Mouse (Mus musculus) kidney, embryonic 16.5 days (tissue): ENCODE measurements at regions not wholly inside any gene's neighbourhood (a gene's known extent, or its start where the extent isn't known, plus 50 kb on each side); places are given as distances from the start of the nearest gene placed in this dataset.

Experiments
- ATAC-seq: fragments of 200-750 bp; cut with Nextera tagmentation; 2 replicates; pipeline ENCODE4 v1.8.0; 2017; ENCODE audit warnings: moderate TSS enrichment; ENCODE audit not compliant: low FRiP score, low TSS enrichment
- H3K27ac ChIP-seq: fragments of 300-500 bp; sonication (generic); 2 replicates; pipeline ENCODE4 v1.5.1; 2014; ENCODE audit warnings: low read length
- H3K27me3 ChIP-seq: fragments of 300-500 bp; sonication (generic); 2 replicates; pipeline ENCODE4 v1.6.1; 2014; ENCODE audit warnings: low read length, control low read depth, mixed read lengths; ENCODE audit not compliant: insufficient read depth
- H3K36me3 ChIP-seq: fragments of 300-500 bp; sonication (generic); 2 replicates; pipeline ENCODE4 v1.6.1; 2014; ENCODE audit warnings: low read length, control low read depth, mixed read lengths; ENCODE audit not compliant: insufficient read depth
- H3K4me1 ChIP-seq: fragments of 300-500 bp; sonication (generic); 2 replicates; pipeline ENCODE4 v1.6.1; 2014; ENCODE audit warnings: low read length, control low read depth, mixed read lengths; ENCODE audit not compliant: insufficient read depth
- H3K4me2 ChIP-seq: fragments of 300-500 bp; sonication (generic); replicated peaks from 2 replicates; pipeline ENCODE4 v1.6.1; 2014; ENCODE audit warnings: low read depth, low read length
- H3K4me3 ChIP-seq: fragments of 300-500 bp; sonication (generic); 2 replicates; pipeline ENCODE4 v1.5.1; 2014; ENCODE audit warnings: mild to moderate bottlenecking, low read length
- H3K9ac ChIP-seq: fragments of 300-500 bp; sonication (generic); replicated peaks from 2 replicates; pipeline ENCODE4 v1.6.1; 2014; ENCODE audit warnings: low read length
- H3K9me3 ChIP-seq: fragments of 300-500 bp; sonication (generic); 2 replicates; pipeline ENCODE4 v1.6.1; 2016; ENCODE audit warnings: low read length, control low read depth
- WGBS: fragments of 180-500 bp; shearing (Covaris S2); extraction: QIAGEN DNeasy Blood & Tissue Kit; methylation state at CpG from one replicate; pipeline ENCODE4 v1.1.7; 2014; 5-methylcytosine and 5-hydroxymethylcytosine counted together

DNA sequence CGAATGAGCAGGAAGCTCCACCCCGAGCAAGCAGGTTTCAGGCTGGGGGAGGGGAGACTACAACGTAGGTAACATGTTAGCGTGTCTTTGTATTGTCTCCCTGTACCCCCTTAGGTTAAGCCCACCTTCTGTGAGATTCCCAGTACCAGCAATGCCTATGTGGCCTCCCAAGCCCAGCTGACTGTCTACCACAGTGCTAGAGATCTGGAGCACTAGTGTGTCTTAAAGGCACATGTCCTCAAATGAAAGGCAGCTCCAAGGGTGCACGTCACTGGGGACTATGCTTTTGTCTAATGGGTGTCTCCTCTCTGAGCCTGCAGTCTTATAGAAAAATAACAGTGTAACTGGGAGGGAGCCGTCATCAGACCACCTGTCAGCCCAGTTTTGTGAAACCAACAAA is 65.9 kb upstream of the Ttc29 start:
- H3K27ac ChIP-seq, result no peak overlapping the region
- no peak overlapping the region for H3K9ac ChIP-seq
- no peaks in the 10 kb centered on the region for H3K4me1 ChIP-seq
- H3K27me3 ChIP-seq, result no peaks in the 10 kb centered on the region
- no peak overlapping the region for H3K4me3 ChIP-seq
- ATAC-seq, result no peak
- H3K9me3 ChIP-seq, result no peaks in the 10 kb centered on the region
- 85% methylated on average over 6 of the region's 6 CpGs for WGBS
- H3K4me2 ChIP-seq, result no peak overlapping the region
- no peaks in the 10 kb centered on the region for H3K36me3 ChIP-seq

- Histone ChIP-seq H3K27ac (no peak overlapping the region), H3K4me3 (no peak overlapping the region), H3K4me2 (no peak overlapping the region), H3K9ac (no peak overlapping the region), H3K36me3 (no peaks in the 10 kb centered on the region), H3K27me3 (no peaks in the 10 kb centered on the region), H3K9me3 (no peaks in the 10 kb centered on the region), H3K4me1 (no peaks in the 10 kb centered on the region)
- WGBS, result 77% methylated on average over 2 of the region's 2 CpGs
- ATAC-seq, result no peak
Measured at GRCm38 (mm10) chr8:78148006-78148405, 65.1 kb upstream of the Ttc29 start.

DNA sequence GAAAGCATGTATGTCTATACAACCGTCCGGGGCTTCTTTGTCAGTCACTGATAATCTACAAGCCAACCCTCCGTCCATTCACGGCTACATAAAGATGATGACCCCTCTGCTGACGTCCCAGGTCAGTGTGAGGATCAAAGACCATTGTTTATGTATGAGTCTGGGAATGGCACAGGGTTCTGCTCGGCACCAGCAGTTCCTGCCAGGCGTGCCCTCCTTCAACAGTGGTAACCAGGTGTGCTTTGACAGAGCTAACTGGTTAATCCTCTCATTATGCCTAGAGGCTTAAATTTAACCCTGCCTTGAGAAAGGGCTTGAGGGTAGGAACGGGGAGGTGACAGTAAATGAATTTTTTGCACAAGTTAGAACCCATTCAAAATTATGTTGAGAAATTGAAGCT is 58.2 kb upstream of the Ttc29 start:
- Histone ChIP-seq H3K9ac (no peak overlapping the region), H3K9me3 (no peaks in the 10 kb centered on the region), H3K27ac (no peak overlapping the region), H3K4me3 (no peak overlapping the region), H3K4me2 (no peak overlapping the region), H3K36me3 (no peaks in the 10 kb centered on the region), H3K27me3 (no peaks in the 10 kb centered on the region), H3K4me1 (no peaks in the 10 kb centered on the region)
- WGBS, result 50% methylated on average over 8 of the region's 8 CpGs
- ATAC-seq, result no peak

DNA sequence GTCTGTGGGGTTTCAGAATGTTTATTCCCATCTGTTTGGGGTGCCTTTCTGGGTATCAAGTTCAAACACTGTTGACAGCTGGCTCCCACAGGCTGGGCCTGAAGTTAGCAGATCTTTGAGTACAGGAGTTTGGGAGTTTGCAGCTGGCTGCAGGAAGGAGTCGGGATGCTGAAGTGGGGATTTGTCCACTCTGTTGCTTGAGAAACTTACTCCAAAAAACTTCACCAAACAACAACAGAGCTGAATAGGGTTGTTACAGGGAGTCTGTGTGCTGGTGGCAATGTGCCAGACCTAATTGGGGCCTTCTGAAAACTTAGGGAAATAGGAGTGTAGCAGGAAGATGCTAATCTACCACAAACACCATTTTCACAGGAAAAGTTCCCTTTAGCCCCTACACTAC is 51.1 kb upstream of the Ttc29 start:
- Histone ChIP-seq H3K9ac (no peak overlapping the region), H3K27ac (no peak overlapping the region), H3K4me1 (0 out of 2 replicates have a peak, but pooled peaks cover 2% of the 10 kb centered on the region), H3K9me3 (no peaks in the 10 kb centered on the region), H3K27me3 (no peaks in the 10 kb centered on the region), H3K36me3 (no peaks in the 10 kb centered on the region), H3K4me2 (no peak overlapping the region), H3K4me3 (no peak overlapping the region)
- ATAC-seq, result no peak
- WGBS, result 57% methylated on average over 1 of the region's 1 CpGs

DNA sequence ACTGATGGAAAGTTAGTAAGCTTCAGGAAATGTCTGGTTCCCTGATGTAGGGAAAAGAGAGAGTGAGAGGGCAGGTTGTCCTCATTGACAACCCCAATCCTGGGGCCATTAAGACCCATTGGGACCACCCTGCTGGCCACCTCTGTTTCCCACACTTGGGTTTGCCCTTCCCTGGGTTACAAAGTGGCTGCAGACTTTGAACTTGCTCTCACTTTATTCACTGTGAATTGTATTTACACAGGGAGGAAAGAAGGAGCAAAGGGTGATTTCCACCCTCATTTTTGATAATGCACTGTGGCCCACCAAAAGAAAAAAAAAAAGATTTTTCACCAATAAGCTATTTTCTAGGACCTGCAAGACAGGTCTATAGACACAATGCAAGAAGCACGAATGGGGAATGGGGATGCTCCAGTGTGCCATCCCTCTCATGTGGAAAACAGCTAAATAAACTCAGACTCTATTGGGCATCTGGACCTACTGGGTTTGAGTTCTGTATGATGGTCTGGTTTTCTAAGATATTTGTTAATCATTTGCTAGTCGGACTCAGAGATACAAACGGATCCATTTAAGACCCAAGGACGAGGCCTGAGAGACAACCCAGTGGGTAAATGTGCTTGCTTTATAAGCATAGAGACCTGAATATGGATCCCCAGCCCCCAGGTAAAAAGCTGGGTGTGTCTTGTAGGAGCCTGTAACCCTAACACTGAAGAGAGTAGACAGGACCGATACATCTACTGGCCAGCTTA is 50.2 kb upstream of the Ttc29 start:
- no peaks in the 10 kb centered on the region for H3K27me3 ChIP-seq
- no peak overlapping the region for H3K9ac ChIP-seq
- no peak for ATAC-seq
- H3K27ac ChIP-seq, result no peak overlapping the region
- H3K4me1 ChIP-seq, result 0 out of 2 replicates have a peak, but pooled peaks cover 2% of the 10 kb centered on the region
- no peak overlapping the region for H3K4me3 ChIP-seq
- no peak overlapping the region for H3K4me2 ChIP-seq
- H3K36me3 ChIP-seq, result no peaks in the 10 kb centered on the region
- no peaks in the 10 kb centered on the region for H3K9me3 ChIP-seq
- 86% methylated on average over 5 of the region's 5 CpGs for WGBS
